Mouse (Mus musculus): ENCODE measurements at regions not wholly inside any gene's neighbourhood (a gene's known extent, or its start where the extent isn't known, plus 50 kb on each side); places are given as distances from the start of the nearest gene placed in this dataset.
A peak's percentile ranks its signal among the peaks of the same experiment; 100 is the strongest.

GRCm38 (mm10) chr2:105604553-105605116, 64.1 kb upstream of the Pax6 start:
- Histone ChIP-seq H3K4me3 (ENCODE audit: insufficient read depth, low read depth, low read length) (no peak overlapping the region), H3K4me1 (ENCODE audit: control insufficient read depth, insufficient read depth, low read length) (peaks cover 8% of the 10 kb centered on the region; the same call in 1 of the 2 replicates), H3K27ac (ENCODE audit: insufficient read depth, low read depth, low read length) (no peak overlapping the region)
- TF ChIP-seq POLR2A (IDR thresholded peaks at IDR 0.05; ENCODE audit: insufficient read depth, low read depth, low read length) (no peak), CTCF (IDR thresholded peaks at IDR 0.05; ENCODE audit: insufficient read depth, low read depth, low read length) (no peak)
- WGBS: 19% methylated on average over 11 of the region's 11 CpGs

- Histone ChIP-seq H3K27ac (ENCODE audit: insufficient read depth, low read depth, low read length) (no peak overlapping the region), H3K4me3 (ENCODE audit: insufficient read depth, low read depth, low read length) (no peak overlapping the region), H3K4me1 (ENCODE audit: control insufficient read depth, insufficient read depth, low read length) (peaks cover 18% of the 10 kb centered on the region)
- WGBS: 64% methylated on average over 8 of the region's 8 CpGs
- TF ChIP-seq POLR2A (IDR thresholded peaks at IDR 0.05; ENCODE audit: insufficient read depth, low read depth, low read length) (no peak), CTCF (IDR thresholded peaks at IDR 0.05; ENCODE audit: insufficient read depth, low read depth, low read length) (no peak)
Measured at GRCm38 (mm10) chr2:105607969-105608538, 60.6 kb upstream of the Pax6 start.

- H3K4me3 ChIP-seq (ENCODE audit: insufficient read depth, low read depth, low read length): no peak overlapping the region
- peaks cover 18% of the 10 kb centered on the region for H3K4me1 ChIP-seq (ENCODE audit: control insufficient read depth, insufficient read depth, low read length)
- TF ChIP-seq CTCF (IDR thresholded peaks at IDR 0.05; ENCODE audit: insufficient read depth, low read depth, low read length) (no peak), POLR2A (IDR thresholded peaks at IDR 0.05; ENCODE audit: insufficient read depth, low read depth, low read length) (no peak)
- H3K27ac ChIP-seq (ENCODE audit: insufficient read depth, low read depth, low read length): no peak overlapping the region
- WGBS: 76% methylated on average over 7 of the region's 7 CpGs
Measured at GRCm38 (mm10) chr2:105608756-105609155, 59.9 kb upstream of the Pax6 start.

DNA sequence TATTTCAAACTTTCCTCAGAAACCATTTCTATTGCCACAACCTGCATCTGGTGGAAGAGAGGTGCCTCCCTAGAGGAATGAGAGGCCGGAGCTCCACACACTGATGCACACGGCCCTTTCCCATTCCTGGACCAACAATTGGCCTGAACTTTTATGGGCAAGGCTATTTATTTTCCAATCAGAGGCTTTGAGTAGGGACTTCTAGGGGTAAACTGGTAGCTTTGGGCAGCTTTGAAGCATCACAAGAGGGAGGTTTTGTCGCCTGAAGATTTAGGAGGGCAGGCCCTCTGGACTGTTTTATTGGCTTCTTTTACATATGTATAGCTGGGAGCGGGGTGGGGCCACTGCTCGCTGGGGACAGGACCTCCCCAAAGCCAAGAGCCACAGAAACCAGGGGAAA, 57.7 kb upstream of the Pax6 start:
- Histone ChIP-seq H3K4me3 (ENCODE audit: insufficient read depth, low read depth, low read length) (no peak overlapping the region), H3K27ac (ENCODE audit: insufficient read depth, low read depth, low read length) (no peak overlapping the region), H3K4me1 (ENCODE audit: control insufficient read depth, insufficient read depth, low read length) (peaks cover 13% of the 10 kb centered on the region)
- WGBS: 80% methylated on average over 5 of the region's 5 CpGs
- TF ChIP-seq POLR2A (IDR thresholded peaks at IDR 0.05; ENCODE audit: insufficient read depth, low read depth, low read length): no peak
- TF ChIP-seq CTCF (IDR thresholded peaks at IDR 0.05; ENCODE audit: insufficient read depth, low read depth, low read length): no peak

GRCm38 (mm10) chr2:105611651-105612050, 57.0 kb upstream of the Pax6 start:
- no peak for TF ChIP-seq CTCF (IDR thresholded peaks at IDR 0.05; ENCODE audit: insufficient read depth, low read depth, low read length)
- TF ChIP-seq POLR2A (IDR thresholded peaks at IDR 0.05; ENCODE audit: insufficient read depth, low read depth, low read length): no peak
- Histone ChIP-seq H3K4me3 (ENCODE audit: insufficient read depth, low read depth, low read length) (no peak overlapping the region), H3K4me1 (ENCODE audit: control insufficient read depth, insufficient read depth, low read length) (peaks cover 13% of the 10 kb centered on the region), H3K27ac (ENCODE audit: insufficient read depth, low read depth, low read length) (no peak overlapping the region)
- WGBS: 17% methylated on average over 4 of the region's 4 CpGs

- H3K4me3 ChIP-seq (ENCODE audit: insufficient read depth, low read depth, low read length): no peak overlapping the region
- WGBS: 67% methylated on average over 21 of the region's 21 CpGs
- TF ChIP-seq POLR2A (IDR thresholded peaks at IDR 0.05; ENCODE audit: insufficient read depth, low read depth, low read length) (no peak), CTCF (IDR thresholded peaks at IDR 0.05; ENCODE audit: insufficient read depth, low read depth, low read length) (no peak)
- H3K27ac ChIP-seq (ENCODE audit: insufficient read depth, low read depth, low read length): no peak overlapping the region
- H3K4me1 ChIP-seq (ENCODE audit: control insufficient read depth, insufficient read depth, low read length): peaks cover 13% of the 10 kb centered on the region
Measured at GRCm38 (mm10) chr2:105612051-105612664, 56.5 kb upstream of the Pax6 start.

- TF ChIP-seq CTCF (IDR thresholded peaks at IDR 0.05; ENCODE audit: insufficient read depth, low read depth, low read length): no peak
- no peak for TF ChIP-seq POLR2A (IDR thresholded peaks at IDR 0.05; ENCODE audit: insufficient read depth, low read depth, low read length)
- Histone ChIP-seq H3K4me3 (ENCODE audit: insufficient read depth, low read depth, low read length) (no peak overlapping the region), H3K4me1 (ENCODE audit: control insufficient read depth, insufficient read depth, low read length) (peaks cover 13% of the 10 kb centered on the region), H3K27ac (ENCODE audit: insufficient read depth, low read depth, low read length) (no peak overlapping the region)
- WGBS: 86% methylated on average over 7 of the region's 7 CpGs
Measured at GRCm38 (mm10) chr2:105612706-105613105, 56.0 kb upstream of the Pax6 start.

DNA sequence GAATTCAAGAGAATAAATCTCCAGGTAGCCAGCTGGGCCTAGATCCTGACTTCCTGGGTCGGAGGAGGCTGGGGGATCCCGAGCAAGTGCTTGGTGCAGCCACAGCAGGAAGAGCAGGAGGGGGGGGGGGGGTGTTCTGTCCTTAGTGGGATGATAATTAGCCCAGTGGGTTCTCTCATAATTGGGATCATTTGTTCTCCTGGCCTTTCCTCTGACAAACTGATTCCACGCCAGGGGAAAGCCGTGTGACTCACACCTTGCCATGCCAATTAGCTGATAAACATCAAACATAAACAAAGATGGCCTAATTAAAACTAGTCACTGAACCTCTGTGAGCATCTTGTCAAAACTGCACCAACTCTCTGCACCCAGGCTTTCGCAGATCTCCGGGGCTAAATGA, 55.5 kb upstream of the Pax6 start:
- H3K27ac ChIP-seq (ENCODE audit: insufficient read depth, low read depth, low read length): no peak overlapping the region
- H3K4me3 ChIP-seq (ENCODE audit: insufficient read depth, low read depth, low read length): no peak overlapping the region
- WGBS: 68% methylated on average over 6 of the region's 6 CpGs
- peaks cover 11% of the 10 kb centered on the region for H3K4me1 ChIP-seq (ENCODE audit: control insufficient read depth, insufficient read depth, low read length)
- TF ChIP-seq POLR2A (IDR thresholded peaks at IDR 0.05; ENCODE audit: insufficient read depth, low read depth, low read length) (no peak), CTCF (IDR thresholded peaks at IDR 0.05; ENCODE audit: insufficient read depth, low read depth, low read length) (no peak)

GRCm38 (mm10) chr2:105615891-105616733, 52.6 kb upstream of the Pax6 start:
- Histone ChIP-seq H3K4me3 (ENCODE audit: insufficient read depth, low read depth, low read length) (peak overlapping the region; percentile 25; the same call in 1 of the 2 replicates), H3K27ac (ENCODE audit: insufficient read depth, low read depth, low read length) (no peak overlapping the region), H3K4me1 (ENCODE audit: control insufficient read depth, insufficient read depth, low read length) (peaks cover 10% of the 10 kb centered on the region)
- TF ChIP-seq CTCF (IDR thresholded peaks at IDR 0.05; ENCODE audit: insufficient read depth, low read depth, low read length): peak; percentile 38; the same call in 1 of the 2 replicates
- no peak for TF ChIP-seq POLR2A (IDR thresholded peaks at IDR 0.05; ENCODE audit: insufficient read depth, low read depth, low read length)
- WGBS: 32% methylated on average over 18 of the region's 18 CpGs

Measured in olfactory bulb, adult 2 months (tissue).